Mouse (Mus musculus) erythroblast, embryonic 14.5 days (primary cell): ENCODE data around the gene Nfib.

Experiments
- GATA1 ChIP-seq: IDR thresholded peaks from 2 replicates; pipeline ENCODE4 v1.6.1; 2012; ENCODE audit warnings: low read length, inconsistent platforms, mixed read lengths
- TAL1 ChIP-seq: IDR thresholded peaks from 3 replicates; pipeline ENCODE4 v1.6.1; 2012; ENCODE audit warnings: low read length, inconsistent platforms, mixed read lengths

DNA sequence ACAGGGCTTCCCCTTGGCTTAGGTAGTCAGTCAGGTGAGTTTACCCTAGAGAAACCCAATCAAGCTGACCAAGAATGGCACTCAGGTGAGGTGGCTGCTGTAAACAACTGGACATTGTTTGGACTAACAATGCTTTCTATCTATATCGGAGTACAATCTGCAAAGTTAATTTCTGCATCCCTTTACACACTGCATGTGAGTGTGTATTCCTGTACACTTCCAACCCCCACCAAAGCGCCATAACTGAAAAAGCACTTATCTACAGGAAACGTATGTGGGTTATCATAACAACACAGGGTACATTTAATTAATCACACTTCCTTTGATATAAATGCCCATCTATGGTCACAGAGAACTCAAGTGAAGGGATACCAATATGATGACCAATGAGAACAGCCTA lies 346.4 kb downstream of the Nfib start:
- TF ChIP-seq TAL1 (no peak), GATA1 (no peak)
